Mouse (Mus musculus) ES-Bruce4 (cell line): ENCODE measurements around the gene Gtf2h2. TPM values are rescaled to one million over a fixed set of nuclear protein-coding genes. Genes with fewer than 3 reads are reported as not detected.
"Not testable (repeated sequence)": the region's sequence is repeated elsewhere in the genome, so short reads cannot be mapped to it uniquely, and the experiment has no call there.

Experiments used
- H3K27ac ChIP-seq: 2 replicates; pipeline ENCODE4 v1.5.1; 2012; ENCODE audit warnings: low read length, inconsistent platforms; ENCODE audit not compliant: insufficient read depth
- H3K27me3 ChIP-seq: 2 replicates; pipeline ENCODE4 v1.6.1; 2012; ENCODE audit warnings: mild to moderate bottlenecking, low read length, inconsistent platforms; ENCODE audit not compliant: control insufficient read depth, poor library complexity, insufficient read depth, severe bottlenecking
- H3K36me3 ChIP-seq: 2 replicates; pipeline ENCODE4 v1.6.1; 2012; ENCODE audit warnings: inconsistent platforms, mild to moderate bottlenecking, low read length, moderate library complexity; ENCODE audit not compliant: control insufficient read depth, poor library complexity, insufficient read depth, severe bottlenecking
- H3K4me1 ChIP-seq: one replicate; pipeline ENCODE4 v1.8.1; 2011; ENCODE audit warnings: low read length; ENCODE audit not compliant: control insufficient read depth, insufficient read depth
- H3K4me3 ChIP-seq: 2 replicates; pipeline ENCODE4 v1.5.1; 2011; ENCODE audit warnings: low read depth, mild to moderate bottlenecking, low read length
- H3K9ac ChIP-seq: 2 replicates; pipeline ENCODE4 v1.6.1; 2012; ENCODE audit warnings: low read depth, mild to moderate bottlenecking, inconsistent platforms; ENCODE audit not compliant: poor library complexity, severe bottlenecking
- H3K9me3 ChIP-seq: replicated peaks from 2 replicates; pipeline ENCODE4 v1.6.1; 2012; ENCODE audit warnings: mild to moderate bottlenecking, low read length, inconsistent platforms; ENCODE audit not compliant: control insufficient read depth, poor library complexity, insufficient read depth, severe bottlenecking
- CTCF ChIP-seq: IDR thresholded peaks from one replicate; pipeline ENCODE4 v1.8.1; 2011; ENCODE audit warnings: low read depth, low read length
- EP300 ChIP-seq: IDR thresholded peaks from 2 replicates; pipeline ENCODE4 v1.6.1; 2011; ENCODE audit warnings: low read depth, low read length; ENCODE audit not compliant: insufficient read depth
- POLR2A ChIP-seq: IDR thresholded peaks from one replicate; pipeline ENCODE4 v1.8.1; 2011; ENCODE audit warnings: low read length; ENCODE audit not compliant: insufficient read depth
- polyA plus RNA-seq: library from polyadenylated mRNA; stranded (reverse); fragments of >200 nt; gene quantifications from 2 replicates; pipeline ENCODE4 v1.2.4, GENCODE M21; 2011; ENCODE audit warnings: low read depth; ENCODE audit not compliant: missing spikeins, insufficient read depth, insufficient read length

Gtf2h2 gene
- polyA plus RNA-seq, 1 experiment: 118 TPM

GRCm38 (mm10) chr13:100461336-100461735 is 31.0 kb downstream of the Gtf2h2 start:
- H3K36me3 ChIP-seq: peaks cover 4% of the 10 kb centered on the region; the same call in 1 of the 2 replicates

GRCm38 (mm10) chr13:100452415-100453127 is 39.8 kb downstream of the Gtf2h2 start, which contains the start of gene Naip1:
Naip1 (minus strand) TSS chr13:100452869.
- H3K9ac ChIP-seq, H3K4me1 ChIP-seq, H3K4me3 ChIP-seq, H3K27ac ChIP-seq, H3K9me3 ChIP-seq, H3K36me3 ChIP-seq, H3K27me3 ChIP-seq: not testable (repeated sequence)

More at GRCm38 (mm10) chr13:100461336-100461735, 31.0 kb downstream of the Gtf2h2 start:
- Histone ChIP-seq H3K9me3 (no peaks in the 10 kb centered on the region), H3K4me1 (peaks cover 3% of the 10 kb centered on the region), H3K27me3 (no peaks in the 10 kb centered on the region), H3K9ac (no peak overlapping the region), H3K4me3 (no peak overlapping the region), H3K27ac (no peak overlapping the region)
- no peak for TF ChIP-seq EP300
- TF ChIP-seq CTCF: no peak
- TF ChIP-seq POLR2A: no peak

GRCm38 (mm10) chr13:100449495-100449894 is 42.9 kb downstream of the Gtf2h2 start:
- no peak overlapping the region for H3K9ac ChIP-seq
- no peaks in the 10 kb centered on the region for H3K9me3 ChIP-seq
- TF ChIP-seq POLR2A: no peak
- no peak for TF ChIP-seq CTCF
- no peak for TF ChIP-seq EP300
- no peak overlapping the region for H3K4me3 ChIP-seq
- no peak overlapping the region for H3K27ac ChIP-seq
- H3K4me1 ChIP-seq: no peaks in the 10 kb centered on the region
- no peaks in the 10 kb centered on the region for H3K27me3 ChIP-seq
- H3K36me3 ChIP-seq: no peaks in the 10 kb centered on the region

- no peaks in the 10 kb centered on the region for H3K4me1 ChIP-seq
- TF ChIP-seq POLR2A (no peak), CTCF (no peak), EP300 (no peak)
- H3K36me3 ChIP-seq: no peaks in the 10 kb centered on the region
- no peaks in the 10 kb centered on the region for H3K27me3 ChIP-seq
- no peak overlapping the region for H3K4me3 ChIP-seq
- no peak overlapping the region for H3K27ac ChIP-seq
- H3K9me3 ChIP-seq: no peaks in the 10 kb centered on the region
- no peak overlapping the region for H3K9ac ChIP-seq
Measured at GRCm38 (mm10) chr13:100440116-100440515, 52.3 kb downstream of the Gtf2h2 start.

GRCm38 (mm10) chr13:100438701-100439100 is 53.7 kb downstream of the Gtf2h2 start:
- Histone ChIP-seq H3K36me3 (no peaks in the 10 kb centered on the region), H3K9me3 (no peaks in the 10 kb centered on the region), H3K9ac (no peak overlapping the region), H3K4me3 (no peak overlapping the region), H3K27ac (no peak overlapping the region), H3K4me1 (no peaks in the 10 kb centered on the region), H3K27me3 (no peaks in the 10 kb centered on the region)
- TF ChIP-seq EP300: no peak
- no peak for TF ChIP-seq CTCF
- no peak for TF ChIP-seq POLR2A

- no peaks in the 10 kb centered on the region for H3K9me3 ChIP-seq
- H3K9ac ChIP-seq: no peak overlapping the region
- H3K4me1 ChIP-seq: no peaks in the 10 kb centered on the region
- TF ChIP-seq CTCF (no peak), EP300 (no peak), POLR2A (no peak)
- no peaks in the 10 kb centered on the region for H3K27me3 ChIP-seq
- no peaks in the 10 kb centered on the region for H3K36me3 ChIP-seq
- H3K27ac ChIP-seq: no peak overlapping the region
- H3K4me3 ChIP-seq: no peak overlapping the region
Measured at GRCm38 (mm10) chr13:100437322-100437825, 55.0 kb downstream of the Gtf2h2 start.

- not testable (repeated sequence) for H3K4me1 ChIP-seq, H3K27me3 ChIP-seq, H3K4me3 ChIP-seq, H3K9ac ChIP-seq, H3K9me3 ChIP-seq, H3K36me3 ChIP-seq, H3K27ac ChIP-seq
Measured at GRCm38 (mm10) chr13:100436556-100437163, 55.7 kb downstream of the Gtf2h2 start.

GRCm38 (mm10) chr13:100419958-100420357 is 72.4 kb downstream of the Gtf2h2 start:
- not testable (repeated sequence) for H3K4me3 ChIP-seq, H3K9ac ChIP-seq, H3K27ac ChIP-seq, H3K9me3 ChIP-seq, H3K36me3 ChIP-seq, H3K4me1 ChIP-seq, H3K27me3 ChIP-seq
